Mouse (Mus musculus) stomach, postnatal 0 days (tissue): ENCODE measurements around the gene Tmem104. TPM values are rescaled to one million over a fixed set of nuclear protein-coding genes. Genes with fewer than 3 reads are reported as not detected.
A peak's percentile ranks its signal among the peaks of the same experiment; 100 is the strongest.

Experiments used
- ATAC-seq: fragments of 200-750 bp; cut with Nextera tagmentation; 2 replicates; pipeline ENCODE4 v1.8.0; 2017; ENCODE audit not compliant: low FRiP score, low TSS enrichment
- DNase-seq: peaks from one replicate; pipeline ENCODE4 v3.0.0-alpha.2; 2016; ENCODE audit warnings: low spot score
- H3K27ac ChIP-seq: fragments of 300-500 bp; sonication (generic); replicated peaks from 2 replicates; pipeline ENCODE4 v1.5.1; 2014; ENCODE audit warnings: mild to moderate bottlenecking, control low read depth
- H3K27me3 ChIP-seq: fragments of 300-500 bp; sonication (generic); 2 replicates; pipeline ENCODE4 v1.6.1; 2014; ENCODE audit warnings: low read length; ENCODE audit not compliant: control insufficient read depth, insufficient read depth
- H3K36me3 ChIP-seq: fragments of 300-500 bp; sonication (generic); 2 replicates; pipeline ENCODE4 v1.6.1; 2014; ENCODE audit warnings: low read length, mixed read lengths; ENCODE audit not compliant: control insufficient read depth, insufficient read depth
- H3K4me1 ChIP-seq: fragments of 300-500 bp; sonication (generic); replicated peaks from 2 replicates; pipeline ENCODE4 v1.6.1; 2014; ENCODE audit warnings: antibody characterized with exemption; ENCODE audit not compliant: control insufficient read depth, insufficient read depth
- H3K4me2 ChIP-seq: fragments of 300-500 bp; sonication (generic); replicated peaks from 2 replicates; pipeline ENCODE4 v1.6.1; 2014; ENCODE audit warnings: low read depth, mild to moderate bottlenecking, control low read depth, moderate library complexity
- H3K4me3 ChIP-seq: fragments of 300-500 bp; sonication (generic); 2 replicates; pipeline ENCODE4 v1.5.1; 2014; ENCODE audit warnings: low read depth, low read length, control low read depth
- H3K9ac ChIP-seq: fragments of 300-500 bp; sonication (generic); 2 replicates; pipeline ENCODE4 v1.6.1; 2014; ENCODE audit warnings: mild to moderate bottlenecking, low read length, control low read depth, mixed read lengths
- H3K9me3 ChIP-seq: fragments of 300-500 bp; sonication (generic); 2 replicates; pipeline ENCODE4 v1.6.1; 2016; ENCODE audit warnings: low read length; ENCODE audit not compliant: control insufficient read depth
- CTCF ChIP-seq: IDR thresholded peaks from 2 replicates; pipeline ENCODE4 v1.5.1; 2016; ENCODE audit warnings: antibody characterized with exemption, low read depth, mild to moderate bottlenecking, moderate library complexity
- EP300 ChIP-seq: optimal IDR thresholded peaks from 2 replicates; pipeline ENCODE3; 2016; ENCODE audit warnings: antibody characterized with exemption
- WGBS: fragments of 180-500 bp; shearing (Covaris S2); extraction: QIAGEN DNeasy Blood & Tissue Kit; methylation state at CpG from one replicate; pipeline ENCODE4 v1.1.7; 2014; 5-methylcytosine and 5-hydroxymethylcytosine counted together
- polyA plus RNA-seq: library from polyadenylated mRNA; unstranded; fragments of >200 nt; fragmentation: Nextera tagmentation; extraction: Ambion mirVana; gene quantifications from 2 replicates; pipeline ENCODE4 v1.2.1, GENCODE M21; 2015

Gene Tmem104
- polyA plus RNA-seq, 1 experiment from 2014 or later, result 6.3 TPM

DNA sequence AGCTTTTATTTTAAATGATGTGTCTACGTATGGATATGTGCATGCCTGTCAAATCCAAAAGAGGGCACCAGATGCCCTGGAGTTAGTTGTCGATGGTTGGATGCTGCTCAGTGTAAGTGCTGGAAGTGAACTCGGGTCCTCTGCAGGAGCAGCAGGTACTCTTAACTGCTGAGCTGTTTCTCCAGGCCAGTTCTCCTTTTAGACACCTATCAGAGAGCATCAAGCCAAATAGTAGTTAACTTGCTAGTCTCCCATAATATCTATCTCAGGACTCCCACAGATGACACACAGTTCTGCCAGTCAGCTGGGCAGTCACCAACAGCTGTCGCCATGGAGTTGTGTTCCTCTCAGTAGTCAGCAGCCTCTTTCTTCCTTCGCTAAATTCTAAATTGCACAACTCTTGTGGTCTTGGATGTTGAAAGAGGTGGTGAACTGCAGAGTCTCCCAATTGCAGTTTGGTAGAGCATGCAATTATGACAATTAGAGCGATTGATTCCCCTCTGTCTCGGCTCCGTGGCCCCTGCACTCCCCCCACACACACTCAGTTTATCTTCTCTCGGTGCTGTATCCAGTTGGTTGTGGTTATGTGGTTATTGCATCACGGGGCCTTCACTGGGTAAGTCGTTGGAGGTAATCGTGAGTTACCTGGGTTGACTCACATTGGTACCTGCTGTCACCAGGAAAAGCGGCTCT, 1.4 kb downstream of the Tmem104 start:
- no peaks in the 10 kb centered on the region for H3K36me3 ChIP-seq
- no peak overlapping the region; the same call in 1 of the 2 replicates for H3K4me2 ChIP-seq
- peaks cover 3% of the 10 kb centered on the region; the same call in 1 of the 2 replicates for H3K4me1 ChIP-seq
- no peak for TF ChIP-seq EP300
- TF ChIP-seq CTCF, result peak; percentile 22
- no peak overlapping the region for H3K4me3 ChIP-seq
- H3K9ac ChIP-seq, result no peak overlapping the region
- 79% methylated on average over 13 of the region's 13 CpGs for WGBS
- no peaks in the 10 kb centered on the region for H3K27me3 ChIP-seq
- no peak overlapping the region for H3K27ac ChIP-seq
- DNase-seq (no peak), ATAC-seq (no peak)
- no peaks in the 10 kb centered on the region for H3K9me3 ChIP-seq

DNA sequence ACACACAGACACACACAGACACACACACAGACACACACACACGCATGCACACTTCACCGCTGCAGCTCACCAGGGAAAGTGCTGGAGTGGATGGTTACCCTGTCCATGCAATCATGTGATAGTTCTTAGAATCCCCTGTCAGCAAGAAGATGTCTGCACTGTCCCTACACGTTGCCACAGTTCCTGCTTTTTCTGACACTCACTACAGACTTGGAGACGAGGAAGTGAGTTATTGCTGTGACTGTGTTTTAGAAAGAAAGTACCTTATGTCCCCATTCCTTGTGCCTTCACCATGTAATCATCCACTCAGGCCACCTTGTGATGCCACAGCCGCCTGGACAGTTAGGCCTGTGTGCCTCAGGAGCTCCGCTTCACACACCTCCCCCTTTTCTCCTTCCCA, 2.0 kb downstream of the Tmem104 start:
- no peak overlapping the region for H3K27ac ChIP-seq
- 90% methylated on average over 6 of the region's 6 CpGs for WGBS
- no peaks in the 10 kb centered on the region for H3K27me3 ChIP-seq
- no peak for ATAC-seq
- H3K4me3 ChIP-seq, result no peak overlapping the region
- H3K4me2 ChIP-seq, result no peak overlapping the region
- H3K4me1 ChIP-seq, result peaks cover 3% of the 10 kb centered on the region; the same call in 1 of the 2 replicates
- no peak for DNase-seq
- no peak overlapping the region for H3K9ac ChIP-seq
- no peaks in the 10 kb centered on the region for H3K9me3 ChIP-seq
- no peaks in the 10 kb centered on the region for H3K36me3 ChIP-seq
- TF ChIP-seq EP300 (no peak), CTCF (no peak)

DNA sequence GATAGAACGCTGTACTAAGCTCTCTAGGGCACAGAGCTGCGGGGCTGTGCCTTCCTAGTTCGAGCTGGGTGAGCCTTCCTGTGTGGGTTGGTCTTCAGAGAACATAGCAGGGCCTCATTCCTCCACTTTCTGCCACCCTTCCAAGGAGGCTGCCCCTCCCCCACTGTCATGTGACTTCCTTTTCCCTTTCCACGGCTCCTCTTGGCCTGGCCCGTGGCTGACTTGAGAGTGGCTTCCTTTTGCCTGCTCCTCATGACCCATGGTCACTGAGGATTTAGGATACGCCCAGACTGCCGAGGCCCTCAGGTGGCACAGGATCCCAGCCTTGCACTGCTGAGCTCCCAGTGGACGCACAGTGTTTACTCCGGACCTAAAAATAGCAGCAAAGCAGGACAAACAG, 4.9 kb downstream of the Tmem104 start:
- WGBS, result 47% methylated on average over 9 of the region's 9 CpGs
- Histone ChIP-seq H3K9me3 (no peaks in the 10 kb centered on the region), H3K27ac (no peak overlapping the region), H3K9ac (0 out of 2 replicates have a peak overlapping the region, but pooled peaks have one; percentile 18), H3K4me3 (no peak overlapping the region), H3K4me1 (0 out of 2 replicates have a peak, but pooled peaks cover 3% of the 10 kb centered on the region), H3K36me3 (no peaks in the 10 kb centered on the region; the same call in 1 of the 2 replicates), H3K4me2 (no peak overlapping the region), H3K27me3 (no peaks in the 10 kb centered on the region)
- TF ChIP-seq CTCF (no peak), EP300 (no peak)
- DNase-seq (peak; percentile 58), ATAC-seq (peak; percentile 55)

DNA sequence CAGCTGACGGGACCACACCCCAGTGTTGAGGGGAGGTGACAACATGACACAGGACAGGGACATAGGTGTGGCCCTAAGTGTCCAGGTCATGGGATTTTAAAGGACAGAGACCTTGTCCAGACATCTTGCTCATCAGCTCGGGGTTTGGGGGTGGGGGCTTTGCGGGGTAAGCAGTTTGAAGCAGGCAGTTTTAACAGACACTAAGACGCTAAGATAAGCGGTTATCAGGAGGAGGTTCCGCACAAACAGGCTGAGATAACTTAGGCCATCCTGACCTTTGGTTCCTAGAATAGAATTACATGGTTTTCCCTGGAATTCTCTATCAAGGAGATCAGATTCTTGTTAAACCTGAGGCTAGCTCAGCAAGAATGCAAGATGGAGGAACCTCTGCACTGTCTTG, 7.4 kb downstream of the Tmem104 start:
- Histone ChIP-seq H3K4me1 (no peaks in the 10 kb centered on the region), H3K9ac (no peak overlapping the region), H3K27me3 (no peaks in the 10 kb centered on the region), H3K4me3 (no peak overlapping the region), H3K36me3 (peaks cover 2% of the 10 kb centered on the region; the same call in 1 of the 2 replicates), H3K4me2 (no peak overlapping the region), H3K9me3 (no peaks in the 10 kb centered on the region), H3K27ac (no peak overlapping the region)
- 79% methylated on average over 6 of the region's 6 CpGs for WGBS
- ATAC-seq (no peak), DNase-seq (no peak)
- TF ChIP-seq CTCF, result no peak
- TF ChIP-seq EP300, result no peak

DNA sequence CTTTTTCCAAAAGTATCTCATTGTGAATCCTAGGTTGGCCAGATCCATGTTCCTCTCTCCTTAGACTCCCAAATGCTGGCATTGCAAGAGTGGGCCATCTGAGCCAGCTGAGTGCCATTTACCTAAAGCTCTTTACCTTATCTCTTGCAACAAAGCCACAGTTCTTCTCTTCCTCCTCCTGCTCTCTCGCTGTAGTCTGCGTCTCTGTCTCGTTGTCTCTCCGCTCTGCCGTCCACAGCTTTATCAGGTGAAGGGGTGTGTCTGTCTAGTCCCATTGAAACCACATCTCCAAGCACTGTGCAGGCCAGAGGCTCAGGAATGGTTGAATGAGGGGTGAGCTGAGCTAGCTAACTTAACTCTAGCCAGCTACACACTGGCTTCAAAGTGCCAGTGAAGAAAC, 8.6 kb downstream of the Tmem104 start:
- ATAC-seq (no peak), DNase-seq (no peak)
- 77% methylated on average over 5 of the region's 5 CpGs for WGBS
- H3K9me3 ChIP-seq, result no peaks in the 10 kb centered on the region
- H3K9ac ChIP-seq, result no peak overlapping the region
- peaks cover 2% of the 10 kb centered on the region; the same call in 1 of the 2 replicates for H3K36me3 ChIP-seq
- no peak for TF ChIP-seq EP300
- no peak for TF ChIP-seq CTCF
- no peak overlapping the region for H3K27ac ChIP-seq
- no peaks in the 10 kb centered on the region for H3K27me3 ChIP-seq
- H3K4me3 ChIP-seq, result no peak overlapping the region
- no peaks in the 10 kb centered on the region for H3K4me1 ChIP-seq
- H3K4me2 ChIP-seq, result no peak overlapping the region

DNA sequence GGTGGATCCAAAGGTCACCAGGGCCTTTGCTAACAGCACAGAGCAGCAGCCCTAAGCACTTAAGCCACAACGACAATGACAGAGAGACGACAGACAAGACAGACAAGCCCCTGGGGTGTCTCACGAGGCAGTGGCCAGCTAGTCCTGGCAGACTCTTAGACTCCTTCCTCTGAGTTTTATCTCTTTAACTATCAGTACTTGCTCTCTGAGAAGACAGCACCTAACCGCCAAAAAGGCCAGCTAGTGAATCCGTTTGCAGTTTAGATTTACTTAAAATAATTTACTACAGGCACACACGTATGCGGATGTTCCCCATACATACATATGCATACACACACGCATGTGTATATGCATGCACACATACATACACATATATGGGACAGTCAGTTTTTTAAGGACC, 10.3 kb downstream of the Tmem104 start:
- no peak overlapping the region for H3K4me2 ChIP-seq
- ATAC-seq (no peak), DNase-seq (no peak)
- no peaks in the 10 kb centered on the region for H3K27me3 ChIP-seq
- no peak overlapping the region for H3K4me3 ChIP-seq
- no peaks in the 10 kb centered on the region for H3K4me1 ChIP-seq
- TF ChIP-seq CTCF (no peak), EP300 (no peak)
- H3K27ac ChIP-seq, result no peak overlapping the region
- no peaks in the 10 kb centered on the region for H3K9me3 ChIP-seq
- H3K36me3 ChIP-seq, result peaks cover 6% of the 10 kb centered on the region; the same call in 1 of the 2 replicates
- 84% methylated on average over 8 of the region's 8 CpGs for WGBS
- H3K9ac ChIP-seq, result no peak overlapping the region
